Mouse (Mus musculus): Measurements from ENCODE around the gene Ddx23. TPM values are rescaled to one million over a fixed set of nuclear protein-coding genes. Genes with fewer than 3 reads are reported as not detected.

Gene Ddx23
- total and polyA plus RNA-seq, 3 experiments, result 194 to 252 (median 213) TPM

- no peak for TF ChIP-seq SMC3 (IDR thresholded peaks at IDR 0.05; ENCODE audit: low read depth, low read length)
- TF ChIP-seq NELFE (IDR thresholded peaks at IDR 0.05; ENCODE audit: low read depth, low read length), result no peak
- no peak for TF ChIP-seq TBP (IDR thresholded peaks at IDR 0.05; ENCODE audit: low read depth, low read length)
- no peak for TF ChIP-seq POLR2AphosphoS2 (IDR thresholded peaks at IDR 0.05; ENCODE audit: low read length)
- TF ChIP-seq MAZ (IDR thresholded peaks at IDR 0.05; ENCODE audit: low read depth, low read length), result no peak
- TF ChIP-seq ELF1 (IDR thresholded peaks at IDR 0.05; ENCODE audit: low read depth, low read length), result no peak
- no peak for TF ChIP-seq MEF2A (IDR thresholded peaks at IDR 0.05; ENCODE audit: extremely low read depth, insufficient replicate concordance, low read depth, low read length, poor library complexity, severe bottlenecking)
- no peak for TF ChIP-seq EP300 (IDR thresholded peaks at IDR 0.05; ENCODE audit: low read depth in 1 of 2, low read length in 2 of 2)
- no peak for TF ChIP-seq CTCF (IDR thresholded peaks at IDR 0.05 in 2 of 3, conservative IDR thresholded peaks at IDR 0.05 in 1 of 3; ENCODE audit: control insufficient read depth in 1 of 3, insufficient read depth in 1 of 3, low read depth in 2 of 3, low read length in 3 of 3, poor library complexity in 1 of 3, severe bottlenecking in 1 of 3)
- TF ChIP-seq MAFK (IDR thresholded peaks at IDR 0.05; ENCODE audit: borderline replicate concordance, low read depth, low read length), result no peak
- no peak for TF ChIP-seq E2F4 (IDR thresholded peaks at IDR 0.05; ENCODE audit: borderline replicate concordance, low read depth, low read length)
- no peak for TF ChIP-seq BHLHE40 (IDR thresholded peaks at IDR 0.05; ENCODE audit: borderline replicate concordance, low read depth, low read length)
- TF ChIP-seq GATA1 (IDR thresholded peaks at IDR 0.05; ENCODE audit: low read depth, low read length), result no peak
- no peak for TF ChIP-seq NRF1 (IDR thresholded peaks at IDR 0.05; ENCODE audit: insufficient read depth, low read depth, low read length, poor library complexity, severe bottlenecking)
- TF ChIP-seq USF1 (IDR thresholded peaks at IDR 0.05; ENCODE audit: low read depth, low read length), result no peak
- no peak for TF ChIP-seq SIN3A (IDR thresholded peaks at IDR 0.05; ENCODE audit: low read length)
- no peak for TF ChIP-seq POLR2A (IDR thresholded peaks at IDR 0.05; ENCODE audit: control insufficient read depth in 1 of 2, insufficient read depth in 1 of 2, low read depth in 1 of 2, low read length in 2 of 2, poor library complexity in 1 of 2)
- no peak for TF ChIP-seq KAT2A (conservative IDR thresholded peaks at IDR 0.05; ENCODE audit: low read depth, low read length)
- TF ChIP-seq ZNF384 (IDR thresholded peaks at IDR 0.05; ENCODE audit: low read depth, low read length), result no peak
- no peak for TF ChIP-seq MXI1 (IDR thresholded peaks at IDR 0.05; ENCODE audit: low read depth, low read length)
- no peak overlapping the region for H3K4me3 ChIP-seq (ENCODE audit: control insufficient read depth in 1 of 2, insufficient read depth in 1 of 2, low read depth in 2 of 2, low read length in 2 of 2)
- no peak overlapping the region for H3K27ac ChIP-seq (ENCODE audit: control insufficient read depth, low read depth, low read length)
- peaks cover 0 to 24% of the 10 kb centered on the region in 2 experiments for H3K4me1 ChIP-seq (ENCODE audit: control insufficient read depth in 1 of 2, insufficient read depth in 2 of 2, low read length in 2 of 2)
- H3K9me3 ChIP-seq (replicated peaks; ENCODE audit: insufficient read depth, low read length), result no peaks in the 10 kb centered on the region
- H3K27me3 ChIP-seq (ENCODE audit: control insufficient read depth in 1 of 2, insufficient read depth in 2 of 2, low read length in 2 of 2), result peaks cover 1 to 5% of the 10 kb centered on the region in 2 experiments; a peak in 2 of 4 replicates
- peaks cover 0 to 9% of the 10 kb centered on the region in 2 experiments; a peak in 2 of 4 replicates for H3K36me3 ChIP-seq (ENCODE audit: control insufficient read depth in 1 of 2, insufficient read depth in 2 of 2, low read length in 2 of 2)
- H3K9ac ChIP-seq (ENCODE audit: control insufficient read depth, low read depth, low read length, poor library complexity, severe bottlenecking), result no peak overlapping the region
- no peak for DNase-seq (ENCODE audit: low read depth, low spot score)
- H3K79me2 ChIP-seq (ENCODE audit: control insufficient read depth, insufficient read depth, low read length, poor library complexity), result peaks cover under 1% of the 10 kb centered on the region; the same call in 1 of the 2 replicates
These were observed 47.7 kb downstream of the Ddx23 start for GRCm38 (mm10) chr15:98614971-98615370.

- Histone ChIP-seq H3K27ac (ENCODE audit: control insufficient read depth, low read depth, low read length) (no peak overlapping the region), H3K36me3 (ENCODE audit: control insufficient read depth in 1 of 2, insufficient read depth in 2 of 2, low read length in 2 of 2) (peaks cover 0 to 9% of the 10 kb centered on the region in 2 experiments; a peak in 2 of 4 replicates), H3K4me1 (ENCODE audit: control insufficient read depth in 1 of 2, insufficient read depth in 2 of 2, low read length in 2 of 2) (peaks cover 0 to 25% of the 10 kb centered on the region in 2 experiments), H3K4me3 (ENCODE audit: control insufficient read depth in 1 of 2, insufficient read depth in 1 of 2, low read depth in 2 of 2, low read length in 2 of 2) (no peak overlapping the region), H3K79me2 (ENCODE audit: control insufficient read depth, insufficient read depth, low read length, poor library complexity) (peaks cover 5% of the 10 kb centered on the region; the same call in 1 of the 2 replicates), H3K9ac (ENCODE audit: control insufficient read depth, low read depth, low read length, poor library complexity, severe bottlenecking) (no peak overlapping the region), H3K9me3 (replicated peaks; ENCODE audit: insufficient read depth, low read length) (no peaks in the 10 kb centered on the region), H3K27me3 (ENCODE audit: control insufficient read depth in 1 of 2, insufficient read depth in 2 of 2, low read length in 2 of 2) (peaks cover 0 to 5% of the 10 kb centered on the region in 2 experiments; a peak in 1 of 4 replicates)
- peak; percentile 78 for DNase-seq (ENCODE audit: low read depth, low spot score)
- TF ChIP-seq RAD21 (IDR thresholded peaks at IDR 0.05; ENCODE audit: low read depth, low read length), result no peak
- no peak for TF ChIP-seq KAT2A (conservative IDR thresholded peaks at IDR 0.05; ENCODE audit: low read depth, low read length)
- TF ChIP-seq EP300 (IDR thresholded peaks at IDR 0.05; ENCODE audit: low read depth in 1 of 2, low read length in 2 of 2), result peak in 1 of 2 experiments; percentile 23; a peak in 1 of 4 replicates
- no peak for TF ChIP-seq NRF1 (IDR thresholded peaks at IDR 0.05; ENCODE audit: insufficient read depth, low read depth, low read length, poor library complexity, severe bottlenecking)
- TF ChIP-seq ETS1 (IDR thresholded peaks at IDR 0.05; ENCODE audit: low read depth, low read length), result peak; percentile 34; the same call in 1 of the 2 replicates
- TF ChIP-seq ZMIZ1 (IDR thresholded peaks at IDR 0.05; ENCODE audit: low read depth, low read length), result no peak
- TF ChIP-seq POLR2AphosphoS5 (IDR thresholded peaks at IDR 0.05; ENCODE audit: borderline replicate concordance, low read depth, low read length), result no peak
- no peak for TF ChIP-seq MAZ (IDR thresholded peaks at IDR 0.05; ENCODE audit: low read depth, low read length)
- TF ChIP-seq RCOR1 (IDR thresholded peaks at IDR 0.05; ENCODE audit: low read depth, low read length), result no peak
- peak; percentile 21; the same call in 1 of the 2 replicates for TF ChIP-seq SMC3 (IDR thresholded peaks at IDR 0.05; ENCODE audit: low read depth, low read length)
- no peak for TF ChIP-seq MEF2A (IDR thresholded peaks at IDR 0.05; ENCODE audit: extremely low read depth, insufficient replicate concordance, low read depth, low read length, poor library complexity, severe bottlenecking)
- 0 out of 2 replicates have a peak, but pooled peaks have one; percentile 39 for TF ChIP-seq MYC (IDR thresholded peaks at IDR 0.05; ENCODE audit: low read depth, low read length)
- no peak for TF ChIP-seq MAFK (IDR thresholded peaks at IDR 0.05; ENCODE audit: borderline replicate concordance, low read depth, low read length)
- 0 out of 2 replicates have a peak, but pooled peaks have one; percentile 11 for TF ChIP-seq TAL1 (IDR thresholded peaks at IDR 0.05; ENCODE audit: low read length)
- no peak for TF ChIP-seq MYB (IDR thresholded peaks at IDR 0.05; ENCODE audit: low read depth, low read length)
- no peak for TF ChIP-seq CHD1 (IDR thresholded peaks at IDR 0.05; ENCODE audit: low read depth, low read length)
- TF ChIP-seq TBP (IDR thresholded peaks at IDR 0.05; ENCODE audit: low read depth, low read length), result 0 out of 2 replicates have a peak, but pooled peaks have one; percentile 23
- no peak for TF ChIP-seq GABPA (IDR thresholded peaks at IDR 0.05; ENCODE audit: low read depth, low read length)
These were observed 48.1 kb downstream of the Ddx23 start for GRCm38 (mm10) chr15:98614551-98614950.

Data from MEL (cell line).